Mouse (Mus musculus): ENCODE data around the gene Sgms1. TPM values are rescaled to one million over a fixed set of nuclear protein-coding genes. Genes with fewer than 3 reads are reported as not detected.

Sgms1 gene
- polyA plus RNA-seq, 1 experiment from 2014 or later = 31.4 TPM

GRCm38 (mm10) chr19:32230798-32231197 is 158.7 kb downstream of the Sgms1 start:
- Histone ChIP-seq H3K9me3 (ENCODE audit: control insufficient read depth, low read length) (no peaks in the 10 kb centered on the region), H3K4me1 (replicated peaks; ENCODE audit: control insufficient read depth, insufficient read depth, low read length) (peaks cover 8% of the 10 kb centered on the region), H3K27ac (ENCODE audit: low read depth, low read length) (no peak overlapping the region), H3K4me2 (no peak overlapping the region), H3K27me3 (replicated peaks; ENCODE audit: control insufficient read depth, insufficient read depth, low read length) (no peaks in the 10 kb centered on the region), H3K36me3 (ENCODE audit: control insufficient read depth, insufficient read depth, low read length) (peaks cover under 1% of the 10 kb centered on the region; the same call in 1 of the 2 replicates), H3K9ac (ENCODE audit: low read depth, low read length) (no peak overlapping the region), H3K4me3 (ENCODE audit: low read depth, low read length) (no peak overlapping the region)
- ATAC-seq (replicated peaks; ENCODE audit: low FRiP score) = no peak
- 71% methylated on average over 5 of the region's 5 CpGs for WGBS
- no peak for DNase-seq (ENCODE audit: low spot score)

- 89% methylated on average over 5 of the region's 5 CpGs for WGBS
- Histone ChIP-seq H3K4me2 (no peak overlapping the region), H3K9ac (ENCODE audit: low read depth, low read length) (no peak overlapping the region), H3K4me3 (ENCODE audit: low read depth, low read length) (no peak overlapping the region), H3K27me3 (replicated peaks; ENCODE audit: control insufficient read depth, insufficient read depth, low read length) (no peaks in the 10 kb centered on the region), H3K36me3 (ENCODE audit: control insufficient read depth, insufficient read depth, low read length) (peaks cover 2% of the 10 kb centered on the region; the same call in 1 of the 2 replicates), H3K27ac (ENCODE audit: low read depth, low read length) (no peak overlapping the region), H3K4me1 (replicated peaks; ENCODE audit: control insufficient read depth, insufficient read depth, low read length) (peaks cover 5% of the 10 kb centered on the region), H3K9me3 (ENCODE audit: control insufficient read depth, low read length) (no peaks in the 10 kb centered on the region)
- DNase-seq (ENCODE audit: low spot score) (no peak), ATAC-seq (replicated peaks; ENCODE audit: low FRiP score) (no peak)
Observed at GRCm38 (mm10) chr19:32230301-32230700, 159.2 kb downstream of the Sgms1 start.

- Histone ChIP-seq H3K4me2 (no peak overlapping the region), H3K36me3 (ENCODE audit: control insufficient read depth, insufficient read depth, low read length) (peaks cover 2% of the 10 kb centered on the region; the same call in 1 of the 2 replicates), H3K9ac (ENCODE audit: low read depth, low read length) (no peak overlapping the region), H3K9me3 (ENCODE audit: control insufficient read depth, low read length) (no peaks in the 10 kb centered on the region), H3K27ac (ENCODE audit: low read depth, low read length) (no peak overlapping the region), H3K4me1 (replicated peaks; ENCODE audit: control insufficient read depth, insufficient read depth, low read length) (peaks cover 10% of the 10 kb centered on the region; the same call in 1 of the 2 replicates), H3K4me3 (ENCODE audit: low read depth, low read length) (no peak overlapping the region), H3K27me3 (replicated peaks; ENCODE audit: control insufficient read depth, insufficient read depth, low read length) (no peaks in the 10 kb centered on the region)
- no peak for DNase-seq (ENCODE audit: low spot score)
- ATAC-seq (replicated peaks; ENCODE audit: low FRiP score) = no peak
- 88% methylated on average over 5 of the region's 5 CpGs for WGBS
Observed at GRCm38 (mm10) chr19:32229776-32230175, 159.7 kb downstream of the Sgms1 start.

- DNase-seq (ENCODE audit: low spot score) (no peak), ATAC-seq (replicated peaks; ENCODE audit: low FRiP score) (no peak)
- Histone ChIP-seq H3K4me2 (no peak overlapping the region), H3K36me3 (ENCODE audit: control insufficient read depth, insufficient read depth, low read length) (peaks cover 2% of the 10 kb centered on the region; the same call in 1 of the 2 replicates), H3K4me3 (ENCODE audit: low read depth, low read length) (no peak overlapping the region), H3K27me3 (replicated peaks; ENCODE audit: control insufficient read depth, insufficient read depth, low read length) (no peaks in the 10 kb centered on the region), H3K9ac (ENCODE audit: low read depth, low read length) (no peak overlapping the region), H3K9me3 (ENCODE audit: control insufficient read depth, low read length) (no peaks in the 10 kb centered on the region), H3K4me1 (replicated peaks; ENCODE audit: control insufficient read depth, insufficient read depth, low read length) (peaks cover 16% of the 10 kb centered on the region), H3K27ac (ENCODE audit: low read depth, low read length) (no peak overlapping the region)
- WGBS = 85% methylated on average over 2 of the region's 2 CpGs
Observed at GRCm38 (mm10) chr19:32227175-32227574, 162.3 kb downstream of the Sgms1 start.

GRCm38 (mm10) chr19:32225097-32225490 is 164.4 kb downstream of the Sgms1 start:
- H3K27ac ChIP-seq (ENCODE audit: low read depth, low read length) = no peak overlapping the region
- WGBS = 78% methylated on average over 9 of the region's 9 CpGs
- DNase-seq (ENCODE audit: low spot score) (no peak), ATAC-seq (replicated peaks; ENCODE audit: low FRiP score) (no peak)
- H3K9ac ChIP-seq (ENCODE audit: low read depth, low read length) = no peak overlapping the region
- H3K4me1 ChIP-seq (replicated peaks; ENCODE audit: control insufficient read depth, insufficient read depth, low read length) = peaks cover 28% of the 10 kb centered on the region
- no peak overlapping the region for H3K4me3 ChIP-seq (ENCODE audit: low read depth, low read length)
- no peak overlapping the region for H3K4me2 ChIP-seq
- peaks cover 7% of the 10 kb centered on the region; the same call in 1 of the 2 replicates for H3K36me3 ChIP-seq (ENCODE audit: control insufficient read depth, insufficient read depth, low read length)
- H3K27me3 ChIP-seq (replicated peaks; ENCODE audit: control insufficient read depth, insufficient read depth, low read length) = no peaks in the 10 kb centered on the region
- H3K9me3 ChIP-seq (ENCODE audit: control insufficient read depth, low read length) = no peaks in the 10 kb centered on the region

GRCm38 (mm10) chr19:32224318-32225096 is 165.0 kb downstream of the Sgms1 start:
- DNase-seq (ENCODE audit: low spot score) (no peak), ATAC-seq (replicated peaks; ENCODE audit: low FRiP score) (no peak)
- no peak overlapping the region for H3K4me2 ChIP-seq
- H3K9ac ChIP-seq (ENCODE audit: low read depth, low read length) = no peak overlapping the region
- 0 out of 2 replicates have a peak overlapping the region, but pooled peaks have one; percentile 25 for H3K27ac ChIP-seq (ENCODE audit: low read depth, low read length)
- WGBS = 70% methylated on average over 2 of the region's 2 CpGs
- peaks cover 7% of the 10 kb centered on the region; the same call in 1 of the 2 replicates for H3K36me3 ChIP-seq (ENCODE audit: control insufficient read depth, insufficient read depth, low read length)
- no peaks in the 10 kb centered on the region for H3K9me3 ChIP-seq (ENCODE audit: control insufficient read depth, low read length)
- H3K4me3 ChIP-seq (ENCODE audit: low read depth, low read length) = no peak overlapping the region
- H3K27me3 ChIP-seq (replicated peaks; ENCODE audit: control insufficient read depth, insufficient read depth, low read length) = no peaks in the 10 kb centered on the region
- peaks cover 28% of the 10 kb centered on the region for H3K4me1 ChIP-seq (replicated peaks; ENCODE audit: control insufficient read depth, insufficient read depth, low read length)

GRCm38 (mm10) chr19:32223751-32224174 is 165.8 kb downstream of the Sgms1 start:
- Histone ChIP-seq H3K27me3 (replicated peaks; ENCODE audit: control insufficient read depth, insufficient read depth, low read length) (no peaks in the 10 kb centered on the region), H3K9me3 (ENCODE audit: control insufficient read depth, low read length) (no peaks in the 10 kb centered on the region), H3K36me3 (ENCODE audit: control insufficient read depth, insufficient read depth, low read length) (peaks cover 7% of the 10 kb centered on the region; the same call in 1 of the 2 replicates), H3K4me1 (replicated peaks; ENCODE audit: control insufficient read depth, insufficient read depth, low read length) (peaks cover 28% of the 10 kb centered on the region), H3K4me2 (no peak overlapping the region), H3K9ac (ENCODE audit: low read depth, low read length) (no peak overlapping the region), H3K27ac (ENCODE audit: low read depth, low read length) (no peak overlapping the region), H3K4me3 (ENCODE audit: low read depth, low read length) (no peak overlapping the region)
- ATAC-seq (replicated peaks; ENCODE audit: low FRiP score) = no peak
- no peak for DNase-seq (ENCODE audit: low spot score)
- WGBS = 85% methylated on average over 3 of the region's 3 CpGs

- H3K4me1 ChIP-seq (replicated peaks; ENCODE audit: control insufficient read depth, insufficient read depth, low read length) = peaks cover 24% of the 10 kb centered on the region
- H3K9me3 ChIP-seq (ENCODE audit: control insufficient read depth, low read length) = no peaks in the 10 kb centered on the region
- 53% methylated on average over 11 of the region's 11 CpGs for WGBS
- no peak overlapping the region; the same call in 1 of the 2 replicates for H3K4me2 ChIP-seq
- H3K9ac ChIP-seq (ENCODE audit: low read depth, low read length) = no peak overlapping the region
- H3K27ac ChIP-seq (ENCODE audit: low read depth, low read length) = no peak overlapping the region
- H3K4me3 ChIP-seq (ENCODE audit: low read depth, low read length) = no peak overlapping the region
- peaks cover 7% of the 10 kb centered on the region; the same call in 1 of the 2 replicates for H3K36me3 ChIP-seq (ENCODE audit: control insufficient read depth, insufficient read depth, low read length)
- H3K27me3 ChIP-seq (replicated peaks; ENCODE audit: control insufficient read depth, insufficient read depth, low read length) = no peaks in the 10 kb centered on the region
- ATAC-seq (replicated peaks; ENCODE audit: low FRiP score) (peak; percentile 98), DNase-seq (ENCODE audit: low spot score) (no peak)
Observed at GRCm38 (mm10) chr19:32222083-32222482, 167.4 kb downstream of the Sgms1 start.

- no peak overlapping the region for H3K4me3 ChIP-seq (ENCODE audit: low read depth, low read length)
- H3K27ac ChIP-seq (ENCODE audit: low read depth, low read length) = no peak overlapping the region
- H3K36me3 ChIP-seq (ENCODE audit: control insufficient read depth, insufficient read depth, low read length) = peaks cover 7% of the 10 kb centered on the region; the same call in 1 of the 2 replicates
- WGBS = 60% methylated on average over 2 of the region's 2 CpGs
- H3K9ac ChIP-seq (ENCODE audit: low read depth, low read length) = no peak overlapping the region
- no peaks in the 10 kb centered on the region for H3K9me3 ChIP-seq (ENCODE audit: control insufficient read depth, low read length)
- no peaks in the 10 kb centered on the region for H3K27me3 ChIP-seq (replicated peaks; ENCODE audit: control insufficient read depth, insufficient read depth, low read length)
- H3K4me1 ChIP-seq (replicated peaks; ENCODE audit: control insufficient read depth, insufficient read depth, low read length) = peaks cover 24% of the 10 kb centered on the region
- DNase-seq (ENCODE audit: low spot score) = no peak
- no peak overlapping the region for H3K4me2 ChIP-seq
- ATAC-seq (replicated peaks; ENCODE audit: low FRiP score) = no peak
Observed at GRCm38 (mm10) chr19:32220991-32221390, 168.5 kb downstream of the Sgms1 start.

Data from liver, embryonic 11.5 days (tissue).